Mouse (Mus musculus) C3H10T1/2 (cell line): Measurements from ENCODE around the gene Arl10. TPM values are rescaled to one million over a fixed set of nuclear protein-coding genes. Genes with fewer than 3 reads are reported as not detected.

ENCODE experiments used
- polyA plus RNA-seq, 2 experiments: library from polyadenylated mRNA; unstranded; fragments of >200 nt; fragmentation: generic; extraction: Trizol; gene quantifications; one replicate each; pipeline ENCODE4 v1.2.1; 2012; ENCODE audit warnings: missing spikeins in 2 of 2

Arl10 gene
- polyA plus RNA-seq, result 10 to 100 TPM in 1 of 2 experiments, 1 to 10 TPM in 1; 3.8 to 13.9 TPM

GRCm38 (mm10) chr13:54574854-54575481 is at the start of gene Arl10:
Arl10 (plus strand) TSS chr13:54575015.

GRCm38 (mm10) chr13:54565201-54565581 is 9.6 kb upstream of the Arl10 start, which contains the start of gene 4833439L19Rik:
4833439L19Rik (minus strand) TSS chr13:54565435.

DNA sequence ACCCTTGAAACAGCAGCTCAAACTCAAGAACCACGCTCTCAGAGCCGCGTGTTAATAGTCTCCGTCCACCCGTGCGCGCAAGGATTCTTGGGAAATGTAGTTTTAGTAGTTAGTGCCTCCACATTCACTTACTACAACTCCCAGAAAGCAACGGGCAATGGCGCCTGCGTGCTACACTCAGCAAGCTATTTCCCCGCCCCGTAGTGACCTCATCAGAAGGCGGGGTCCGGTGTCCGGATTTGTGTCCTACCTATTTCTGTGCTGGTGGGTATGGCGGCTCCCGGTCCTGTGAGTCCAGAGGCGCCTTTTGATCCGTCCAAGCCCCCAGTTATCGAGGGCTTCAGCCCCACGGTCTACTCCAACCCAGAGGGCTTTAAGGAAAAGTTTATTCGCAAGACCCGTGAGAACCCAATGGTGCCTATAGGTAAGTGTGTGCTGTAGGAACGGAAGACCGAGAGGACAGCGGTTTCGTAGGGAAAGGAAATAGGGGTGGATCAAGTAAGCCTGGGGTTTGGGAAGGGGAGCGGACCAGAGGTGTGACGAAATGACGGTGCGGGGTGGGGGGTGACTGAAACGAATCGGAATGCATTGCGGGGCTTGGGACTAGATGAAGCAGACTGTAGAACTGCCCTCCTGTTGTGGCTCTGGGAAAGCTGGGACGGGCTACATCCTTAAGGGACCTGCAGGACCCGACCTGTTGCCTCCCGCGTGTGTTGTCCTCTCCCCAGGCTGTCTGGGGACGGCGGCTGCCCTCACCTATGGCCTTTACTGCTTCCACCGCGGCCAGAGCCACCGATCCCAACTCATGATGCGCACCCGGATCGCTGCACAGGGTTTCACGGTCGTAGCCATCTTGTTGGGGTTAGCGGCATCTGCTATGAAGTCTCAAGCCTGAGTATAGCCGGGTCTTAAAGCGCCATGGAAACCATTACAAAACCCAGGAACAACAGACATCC is 15.5 kb downstream of the Arl10 start, which contains the start of the genes Nop16 and Higd2a:
TSS of gene Nop16 (minus strand) at position 95 of the 956 bp plus-strand sequence.
TSS of gene Higd2a (plus strand) at position 212 of the 956 bp plus-strand sequence.

DNA sequence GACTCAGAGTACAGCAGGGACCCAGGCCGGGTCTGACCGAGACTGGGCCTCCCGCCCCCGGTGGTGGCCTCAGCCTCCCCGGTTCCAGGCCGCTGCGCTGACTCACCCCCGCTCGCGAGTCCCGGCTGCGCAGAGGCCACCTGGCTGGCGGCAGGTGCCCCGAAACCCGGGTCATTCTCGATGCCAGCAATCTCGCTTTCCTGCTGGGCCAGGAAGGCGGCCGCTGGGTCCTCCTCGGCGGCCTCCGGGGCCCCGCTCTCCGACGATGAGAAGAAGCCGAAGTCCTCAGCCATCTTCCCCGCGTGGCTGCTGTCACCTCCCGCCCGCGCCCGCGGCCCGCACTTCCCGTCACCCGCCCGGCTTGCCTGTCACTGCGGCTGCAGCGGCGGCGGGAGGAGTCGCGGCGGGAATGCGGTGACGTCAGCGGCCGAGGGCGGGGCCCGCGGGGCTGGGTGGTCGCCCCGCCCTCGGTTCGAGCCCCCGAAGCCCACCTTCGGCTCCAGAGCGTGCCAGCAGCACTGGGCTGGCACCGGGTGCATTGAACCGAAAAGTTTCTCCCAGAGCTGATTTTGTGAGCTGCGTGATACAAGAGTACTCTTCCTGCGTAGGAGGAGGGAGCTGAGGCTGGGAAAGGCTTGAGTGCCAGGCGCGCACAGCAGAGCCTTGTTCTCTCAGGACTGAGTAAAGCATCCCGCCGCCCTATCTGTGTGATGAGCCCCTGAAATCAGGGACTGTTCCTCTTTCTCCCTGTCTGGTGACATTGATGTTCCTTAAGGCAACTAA is 36.3 kb downstream of the Arl10 start, which contains the start of gene Cltb:
TSS of gene Cltb (minus strand) at position 373 of the 783 bp plus-strand sequence.

DNA sequence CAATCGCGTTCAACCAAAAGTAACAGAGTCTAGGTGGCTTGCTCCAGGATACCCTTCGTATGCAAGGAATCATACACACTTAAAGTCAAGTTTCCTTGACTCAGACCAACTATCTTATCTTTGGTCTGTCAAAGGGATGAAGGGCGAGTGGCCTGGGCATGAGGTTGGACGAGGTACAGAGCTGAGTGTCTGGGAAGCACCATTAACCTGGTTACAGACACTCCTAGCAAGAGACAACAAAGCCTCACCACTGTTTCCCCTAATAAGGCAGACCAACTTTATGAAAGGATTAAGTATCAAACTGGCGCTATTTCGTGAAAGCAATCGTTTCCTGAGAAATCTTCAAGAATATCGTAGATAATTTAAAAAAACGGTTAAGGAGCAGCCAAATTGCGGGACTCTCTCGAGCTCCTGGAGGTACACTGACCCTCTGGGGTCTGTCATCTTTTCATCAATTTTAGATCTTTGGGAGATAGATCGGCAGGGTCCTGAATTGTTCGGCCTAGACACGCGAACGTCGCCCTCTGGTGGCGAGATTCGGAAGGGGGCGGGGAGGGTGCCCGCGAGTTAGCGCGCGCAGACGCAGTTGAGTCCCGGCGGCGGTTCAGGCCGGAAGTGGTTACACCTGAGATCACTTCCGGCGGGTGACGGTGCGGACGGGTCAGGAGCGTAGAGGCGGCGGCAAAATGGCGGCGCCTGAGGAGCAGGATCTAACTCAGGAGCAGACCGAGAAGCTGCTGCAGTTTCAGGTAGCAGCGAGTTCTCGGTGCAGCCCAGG is 46.5 kb downstream of the Arl10 start, which contains the start of gene Faf2:
TSS of gene Faf2 (plus strand) at position 630 of the 778 bp plus-strand sequence.

Other genes starting within 250 kb of the Arl10 start
- 10 to 100 TPM in 1 of 2 experiments, 1 to 10 TPM in 1; 2.3 to 11.6 TPM for gene Cplx2, start 203.7 kb upstream of the Arl10 start, polyA plus RNA-seq
- 10 to 100 TPM; 32.4 to 45.6 TPM for gene Thoc3, start 106.2 kb upstream of the Arl10 start, polyA plus RNA-seq
- 1 to 10 TPM in 1 of 2 experiments, under 1 TPM in 1; 0.83 to 6.6 TPM for gene Simc1, start 71.2 kb upstream of the Arl10 start, polyA plus RNA-seq
- 10 to 100 TPM; 20.0 to 49.7 TPM for gene 4833439L19Rik, start 9.6 kb upstream of the Arl10 start, polyA plus RNA-seq
- gene Nop16, start 15.1 kb downstream of the Arl10 start, polyA plus RNA-seq, result 10 to 100 TPM; 34.3 to 60.0 TPM
- 100 to 1,000 TPM; 236 to 309 TPM for gene Higd2a, start 15.2 kb downstream of the Arl10 start, polyA plus RNA-seq
- gene Cltb, start 36.3 kb downstream of the Arl10 start, polyA plus RNA-seq, result 100 to 1,000 TPM in 1 of 2 experiments, 10 to 100 TPM in 1; 71.5 to 127 TPM
- gene Faf2, start 46.8 kb downstream of the Arl10 start, polyA plus RNA-seq, result 10 to 100 TPM in 1 of 2 experiments, 1 to 10 TPM in 1; 8.0 to 33.2 TPM
- 10 to 100 TPM in 1 of 2 experiments, 1 to 10 TPM in 1; 3.0 to 19.6 TPM for gene Rnf44, start 118.9 kb downstream of the Arl10 start, polyA plus RNA-seq
- not detected for gene Cdhr2, start 126.4 kb downstream of the Arl10 start, polyA plus RNA-seq
- not detected for gene Gprin1, start 174.9 kb downstream of the Arl10 start, polyA plus RNA-seq
- under 1 TPM in 1 of 2 experiments, not detected in 1; 0.07 TPM for gene Sncb, start 191.6 kb downstream of the Arl10 start, polyA plus RNA-seq
- under 1 TPM in 1 of 2 experiments, not detected in 1; 0.13 TPM for gene Eif4e1b, start 209.0 kb downstream of the Arl10 start, polyA plus RNA-seq
- gene Tspan17, start 214.4 kb downstream of the Arl10 start, polyA plus RNA-seq, result 10 to 100 TPM; 46.3 to 66.0 TPM